Mouse (Mus musculus): ENCODE results near the gene Neil1. TPM values are rescaled to one million over a fixed set of nuclear protein-coding genes. Genes with fewer than 3 reads are reported as not detected.

Gene Neil1
- total RNA-seq, 2 experiments from 2014 or later, result 4.8 to 7.3 TPM

- DNase-seq, result no peak
- no peak for TF ChIP-seq CTCF (IDR thresholded peaks at IDR 0.05)
- no peak overlapping the region for H3K27ac ChIP-seq
- intact Hi-C loops (cut with DNase I), result no loop called here
- no peak overlapping the region for H3K4me3 ChIP-seq
These were observed 2.1 kb upstream of the Neil1 start for GRCm38 (mm10) chr9:57150192-57150591.

- Histone ChIP-seq H3K27ac (peak overlapping the region; percentile 91), H3K4me3 (peak overlapping the region; percentile 78)
- no peak for DNase-seq
- no peak for TF ChIP-seq CTCF (IDR thresholded peaks at IDR 0.05)
- intact Hi-C loops (cut with DNase I), result no loop called here
These were observed 916 bp upstream of the Neil1 start for GRCm38 (mm10) chr9:57149021-57149420.

- intact Hi-C loops (cut with DNase I), result no loop called here
- Histone ChIP-seq H3K4me3 (peak overlapping the region; percentile 78), H3K27ac (peak overlapping the region; percentile 91)
- no peak for TF ChIP-seq CTCF (IDR thresholded peaks at IDR 0.05)
- peak; percentile 25 for DNase-seq
These were observed 631 bp downstream of the Neil1 start for GRCm38 (mm10) chr9:57147205-57148143.

GRCm38 (mm10) chr9:57146451-57147066 lies 1.5 kb downstream of the Neil1 start:
- intact Hi-C loops (cut with DNase I), result no loop called here
- TF ChIP-seq CTCF (IDR thresholded peaks at IDR 0.05), result no peak
- DNase-seq, result peak; percentile 17
- H3K4me3 ChIP-seq, result peak overlapping the region; percentile 78; the same call in 1 of the 2 replicates
- no peak overlapping the region for H3K27ac ChIP-seq

- Histone ChIP-seq H3K27ac (no peak overlapping the region), H3K4me3 (no peak overlapping the region)
- DNase-seq, result no peak
- no peak for TF ChIP-seq CTCF (IDR thresholded peaks at IDR 0.05)
- intact Hi-C loops (cut with DNase I), result no loop called here
These were observed 3.3 kb downstream of the Neil1 start for GRCm38 (mm10) chr9:57144830-57145229.

- no peak for DNase-seq
- Histone ChIP-seq H3K4me3 (no peak overlapping the region), H3K27ac (no peak overlapping the region)
- intact Hi-C loops (cut with DNase I), result no loop called here
- TF ChIP-seq CTCF (IDR thresholded peaks at IDR 0.05), result no peak
These were observed 4.9 kb downstream of the Neil1 start for GRCm38 (mm10) chr9:57143212-57143611.

GRCm38 (mm10) chr9:57141417-57142353 lies 6.4 kb downstream of the Neil1 start:
- no peak for TF ChIP-seq CTCF (IDR thresholded peaks at IDR 0.05)
- Histone ChIP-seq H3K27ac (no peak overlapping the region), H3K4me3 (no peak overlapping the region)
- no peak for DNase-seq
- intact Hi-C loops (cut with DNase I), result no loop called here

- no peak overlapping the region for H3K4me3 ChIP-seq
- intact Hi-C loops (cut with DNase I), result no loop called here
- TF ChIP-seq CTCF (IDR thresholded peaks at IDR 0.05), result no peak
- no peak overlapping the region for H3K27ac ChIP-seq
- no peak for DNase-seq
These were observed 8.5 kb downstream of the Neil1 start for GRCm38 (mm10) chr9:57139571-57139970.

GRCm38 (mm10) chr9:57139110-57139509 lies 9.0 kb downstream of the Neil1 start:
- no peak overlapping the region for H3K4me3 ChIP-seq
- H3K27ac ChIP-seq, result no peak overlapping the region
- TF ChIP-seq CTCF (IDR thresholded peaks at IDR 0.05), result no peak
- intact Hi-C loops (cut with DNase I), result no loop called here
- no peak for DNase-seq

- Histone ChIP-seq H3K4me3 (no peak overlapping the region), H3K27ac (no peak overlapping the region)
- TF ChIP-seq CTCF (IDR thresholded peaks at IDR 0.05), result no peak
- no peak for DNase-seq
- intact Hi-C loops (cut with DNase I), result no loop called here
These were observed 9.6 kb downstream of the Neil1 start for GRCm38 (mm10) chr9:57138507-57138906.

GRCm38 (mm10) chr9:57137777-57138176 lies 10.3 kb downstream of the Neil1 start:
- intact Hi-C loops (cut with DNase I), result no loop called here
- DNase-seq, result peak; percentile 18
- Histone ChIP-seq H3K27ac (no peak overlapping the region), H3K4me3 (no peak overlapping the region)
- no peak for TF ChIP-seq CTCF (IDR thresholded peaks at IDR 0.05)

GRCm38 (mm10) chr9:57137246-57137645 lies 10.9 kb downstream of the Neil1 start:
- Histone ChIP-seq H3K4me3 (no peak overlapping the region), H3K27ac (no peak overlapping the region)
- intact Hi-C loops (cut with DNase I), result no loop called here
- TF ChIP-seq CTCF (IDR thresholded peaks at IDR 0.05), result no peak
- peak; percentile 57 for DNase-seq

Measured in gastrocnemius, adult 2 months (tissue).